Mouse (Mus musculus) stomach, postnatal 0 days (tissue): ENCODE data around the gene 5730596B20Rik. TPM values are rescaled to one million over a fixed set of nuclear protein-coding genes. Genes with fewer than 3 reads are reported as not detected.

Experiments
- ATAC-seq: fragments of 200-750 bp; cut with Nextera tagmentation; 2 replicates; pipeline ENCODE4 v1.8.0; 2017; ENCODE audit not compliant: low FRiP score, low TSS enrichment
- DNase-seq: peaks from one replicate; pipeline ENCODE4 v3.0.0-alpha.2; 2016; ENCODE audit warnings: low spot score
- H3K27ac ChIP-seq: fragments of 300-500 bp; sonication (generic); replicated peaks from 2 replicates; pipeline ENCODE4 v1.5.1; 2014; ENCODE audit warnings: mild to moderate bottlenecking, control low read depth
- H3K27me3 ChIP-seq: fragments of 300-500 bp; sonication (generic); 2 replicates; pipeline ENCODE4 v1.6.1; 2014; ENCODE audit warnings: low read length; ENCODE audit not compliant: control insufficient read depth, insufficient read depth
- H3K36me3 ChIP-seq: fragments of 300-500 bp; sonication (generic); 2 replicates; pipeline ENCODE4 v1.6.1; 2014; ENCODE audit warnings: low read length, mixed read lengths; ENCODE audit not compliant: control insufficient read depth, insufficient read depth
- H3K4me1 ChIP-seq: fragments of 300-500 bp; sonication (generic); replicated peaks from 2 replicates; pipeline ENCODE4 v1.6.1; 2014; ENCODE audit warnings: antibody characterized with exemption; ENCODE audit not compliant: control insufficient read depth, insufficient read depth
- H3K4me2 ChIP-seq: fragments of 300-500 bp; sonication (generic); replicated peaks from 2 replicates; pipeline ENCODE4 v1.6.1; 2014; ENCODE audit warnings: low read depth, mild to moderate bottlenecking, control low read depth, moderate library complexity
- H3K4me3 ChIP-seq: fragments of 300-500 bp; sonication (generic); 2 replicates; pipeline ENCODE4 v1.5.1; 2014; ENCODE audit warnings: low read depth, low read length, control low read depth
- H3K9ac ChIP-seq: fragments of 300-500 bp; sonication (generic); 2 replicates; pipeline ENCODE4 v1.6.1; 2014; ENCODE audit warnings: mild to moderate bottlenecking, low read length, control low read depth, mixed read lengths
- H3K9me3 ChIP-seq: fragments of 300-500 bp; sonication (generic); 2 replicates; pipeline ENCODE4 v1.6.1; 2016; ENCODE audit warnings: low read length; ENCODE audit not compliant: control insufficient read depth
- CTCF ChIP-seq: IDR thresholded peaks from 2 replicates; pipeline ENCODE4 v1.5.1; 2016; ENCODE audit warnings: antibody characterized with exemption, low read depth, mild to moderate bottlenecking, moderate library complexity
- EP300 ChIP-seq: optimal IDR thresholded peaks from 2 replicates; pipeline ENCODE3; 2016; ENCODE audit warnings: antibody characterized with exemption
- WGBS: fragments of 180-500 bp; shearing (Covaris S2); extraction: QIAGEN DNeasy Blood & Tissue Kit; methylation state at CpG from one replicate; pipeline ENCODE4 v1.1.7; 2014; 5-methylcytosine and 5-hydroxymethylcytosine counted together
- polyA plus RNA-seq: library from polyadenylated mRNA; unstranded; fragments of >200 nt; fragmentation: Nextera tagmentation; extraction: Ambion mirVana; gene quantifications from 2 replicates; pipeline ENCODE4 v1.2.1, GENCODE M21; 2015

5730596B20Rik gene
- 0.90 and 0.99 TPM in 2 replicates for polyA plus RNA-seq

GRCm38 (mm10) chr6:52177061-52177735, at the start of gene 5730596B20Rik:
Gene 5730596B20Rik, plus strand, starts transcription at chr6:52177498.
- H3K9me3 ChIP-seq, result no peaks in the 10 kb centered on the region
- H3K9ac ChIP-seq, result peak within 1 kb of the TSS; percentile 89
- H3K27ac ChIP-seq, result peak within 1 kb of the TSS; percentile 95
- H3K36me3 ChIP-seq, result no peaks in the 10 kb centered on the region
- H3K4me3 ChIP-seq, result peak within 1 kb of the TSS; percentile 63
- TF ChIP-seq EP300 (no peak), CTCF (no peak)
- DNase-seq (peak; percentile 29), ATAC-seq (no peak)
- no peaks in the 10 kb centered on the region for H3K27me3 ChIP-seq
- H3K4me2 ChIP-seq, result peak within 1 kb of the TSS; percentile 75
- 0 out of 2 replicates have a peak, but pooled peaks cover 1% of the 10 kb centered on the region for H3K4me1 ChIP-seq
- WGBS, result 6% methylated on average over 36 of the region's 36 CpGs

GRCm38 (mm10) chr6:52137841-52138535, 39.3 kb upstream of the 5730596B20Rik start:
- TF ChIP-seq EP300, result no peak
- no peak for TF ChIP-seq CTCF
- DNase-seq (no peak), ATAC-seq (no peak)
- H3K4me1 ChIP-seq, result no peaks in the 10 kb centered on the region
- no peaks in the 10 kb centered on the region for H3K36me3 ChIP-seq
- H3K27me3 ChIP-seq, result no peaks in the 10 kb centered on the region
- H3K4me3 ChIP-seq, result no peak overlapping the region
- no peak overlapping the region for H3K9ac ChIP-seq
- H3K9me3 ChIP-seq, result no peaks in the 10 kb centered on the region
- 69% methylated on average over 9 of the region's 9 CpGs for WGBS
- H3K4me2 ChIP-seq, result no peak overlapping the region
- no peak overlapping the region for H3K27ac ChIP-seq

- TF ChIP-seq CTCF (no peak), EP300 (no peak)
- WGBS, result 43% methylated on average over 10 of the region's 10 CpGs
- ATAC-seq, result no peak
- H3K27me3 ChIP-seq, result no peaks in the 10 kb centered on the region
- H3K4me3 ChIP-seq, result no peak overlapping the region
- H3K27ac ChIP-seq, result no peak overlapping the region
- H3K9me3 ChIP-seq, result no peaks in the 10 kb centered on the region
- no peaks in the 10 kb centered on the region for H3K36me3 ChIP-seq
- H3K9ac ChIP-seq, result no peak overlapping the region
- DNase-seq, result no peak
- no peaks in the 10 kb centered on the region for H3K4me1 ChIP-seq
- no peak overlapping the region for H3K4me2 ChIP-seq
Observed at GRCm38 (mm10) chr6:52138576-52138975, 38.7 kb upstream of the 5730596B20Rik start.

- no peaks in the 10 kb centered on the region for H3K4me1 ChIP-seq
- DNase-seq, result no peak
- no peak for ATAC-seq
- no peak overlapping the region for H3K4me3 ChIP-seq
- no peaks in the 10 kb centered on the region for H3K9me3 ChIP-seq
- WGBS, result 68% methylated on average over 5 of the region's 5 CpGs
- no peaks in the 10 kb centered on the region for H3K36me3 ChIP-seq
- no peak overlapping the region for H3K4me2 ChIP-seq
- TF ChIP-seq EP300 (no peak), CTCF (no peak)
- no peaks in the 10 kb centered on the region for H3K27me3 ChIP-seq
- H3K9ac ChIP-seq, result no peak overlapping the region
- no peak overlapping the region for H3K27ac ChIP-seq
Observed at GRCm38 (mm10) chr6:52139115-52139514, 38.2 kb upstream of the 5730596B20Rik start.

GRCm38 (mm10) chr6:52150401-52150966, 26.8 kb upstream of the 5730596B20Rik start:
- no peak overlapping the region for H3K9ac ChIP-seq
- H3K27me3 ChIP-seq, result 0 out of 2 replicates have a peak, but pooled peaks cover 2% of the 10 kb centered on the region
- H3K4me1 ChIP-seq, result no peaks in the 10 kb centered on the region
- 21% methylated on average over 16 of the region's 16 CpGs for WGBS
- no peaks in the 10 kb centered on the region for H3K9me3 ChIP-seq
- no peak for ATAC-seq
- H3K27ac ChIP-seq, result no peak overlapping the region
- TF ChIP-seq EP300 (no peak), CTCF (no peak)
- no peaks in the 10 kb centered on the region for H3K36me3 ChIP-seq
- no peak overlapping the region for H3K4me3 ChIP-seq
- DNase-seq, result no peak
- 0 out of 2 replicates have a peak overlapping the region, but pooled peaks have one; percentile 20 for H3K4me2 ChIP-seq

- 58% methylated on average over 4 of the region's 4 CpGs for WGBS
- H3K4me2 ChIP-seq, result no peak overlapping the region
- H3K9ac ChIP-seq, result no peak overlapping the region
- H3K27ac ChIP-seq, result no peak overlapping the region
- TF ChIP-seq EP300 (no peak), CTCF (no peak)
- H3K27me3 ChIP-seq, result 0 out of 2 replicates have a peak, but pooled peaks cover 2% of the 10 kb centered on the region
- H3K4me1 ChIP-seq, result no peaks in the 10 kb centered on the region
- H3K36me3 ChIP-seq, result no peaks in the 10 kb centered on the region
- no peaks in the 10 kb centered on the region for H3K9me3 ChIP-seq
- H3K4me3 ChIP-seq, result no peak overlapping the region
- DNase-seq (no peak), ATAC-seq (no peak)
Observed at GRCm38 (mm10) chr6:52151571-52151970, 25.7 kb upstream of the 5730596B20Rik start.
